Mouse (Mus musculus) thymus, adult 2 months (tissue): Measurements from ENCODE around the gene Gas7.

Experiments
- CTCF ChIP-seq: fragments of 200-500 bp; IDR thresholded peaks from 2 replicates; pipeline ENCODE4 v1.5.1; 2012; ENCODE audit warnings: mild to moderate bottlenecking, control low read depth, low read length, moderate library complexity, borderline replicate concordance; ENCODE audit not compliant: control insufficient read depth, poor library complexity, insufficient read depth; ENCODE audit errors: extremely low read depth
- POLR2A ChIP-seq: fragments of 200-500 bp; IDR thresholded peaks from 2 replicates; pipeline ENCODE4 v1.6.1; 2012; ENCODE audit warnings: mild to moderate bottlenecking, low read length, control low read depth, moderate library complexity; ENCODE audit not compliant: control insufficient read depth, poor library complexity, insufficient read depth; ENCODE audit errors: extremely low read depth

GRCm38 (mm10) chr11:67544656-67545432 lies 89.6 kb downstream of the Gas7 start:
- TF ChIP-seq POLR2A (no peak), CTCF (no peak)
